Mouse (Mus musculus) spleen, embryonic (tissue): ENCODE results near the gene Ttc28.

Source experiments
- CTCF ChIA-PET: fragments of 350-600 bp; sonication (Branson Sonifier 250); formaldehyde crosslinking; loops from one replicate; lab custom pipeline; 2022; lab: Charles Lee

Gene Ttc28

GRCm38 (mm10) chr5:111125746-111126145 is 246.1 kb downstream of the Ttc28 start:
- CTCF ChIA-PET, result interaction anchor here (0.5 kb wide), 1 partner anchor 207 kb away, joined by 3 read pairs; no protein-coding TSS in a partner anchor

- CTCF ChIA-PET, result interaction anchor here (0.6 kb wide), 1 partner anchor 1652 kb away, joined by 3 read pairs; no protein-coding TSS in a partner anchor
Measured at GRCm38 (mm10) chr5:111127786-111128185, 248.2 kb downstream of the Ttc28 start.

- CTCF ChIA-PET, result no interaction called here
Measured at GRCm38 (mm10) chr5:111130121-111130520, 250.5 kb downstream of the Ttc28 start.

- CTCF ChIA-PET, result no interaction called here
Measured at GRCm38 (mm10) chr5:111131561-111131960, 252.0 kb downstream of the Ttc28 start.

- CTCF ChIA-PET, result no interaction called here
Measured at GRCm38 (mm10) chr5:111133150-111133549, 253.5 kb downstream of the Ttc28 start.

- CTCF ChIA-PET, result no interaction called here
Measured at GRCm38 (mm10) chr5:111133754-111134153, 254.2 kb downstream of the Ttc28 start.

- CTCF ChIA-PET, result interaction anchor here (0.6 to 0.7 kb wide), 2 partner anchors 42 to 120 kb away, joined by 5 to 9 read pairs; no protein-coding TSS in a partner anchor
Measured at GRCm38 (mm10) chr5:111137283-111137682, 257.7 kb downstream of the Ttc28 start.

GRCm38 (mm10) chr5:111137742-111138141 is 258.1 kb downstream of the Ttc28 start:
- CTCF ChIA-PET, result no interaction called here

- CTCF ChIA-PET, result no interaction called here
Measured at GRCm38 (mm10) chr5:111138239-111138833, 258.7 kb downstream of the Ttc28 start.

GRCm38 (mm10) chr5:111138927-111139565 is 259.4 kb downstream of the Ttc28 start:
- CTCF ChIA-PET, result no interaction called here

GRCm38 (mm10) chr5:111139622-111140021 is 260.0 kb downstream of the Ttc28 start:
- CTCF ChIA-PET, result no interaction called here

GRCm38 (mm10) chr5:111141139-111141885 is 261.7 kb downstream of the Ttc28 start:
- CTCF ChIA-PET, result no interaction called here

GRCm38 (mm10) chr5:111142837-111143236 is 263.2 kb downstream of the Ttc28 start:
- CTCF ChIA-PET, result interaction anchor here (0.5 to 0.7 kb wide), 2 partner anchors 34 to 1258 kb away, joined by 3 to 5 read pairs; no protein-coding TSS in a partner anchor

GRCm38 (mm10) chr5:111144411-111144810 is 264.8 kb downstream of the Ttc28 start:
- CTCF ChIA-PET, result no interaction called here

GRCm38 (mm10) chr5:111150581-111150980 is 271.0 kb downstream of the Ttc28 start:
- CTCF ChIA-PET, result no interaction called here

- CTCF ChIA-PET, result no interaction called here
Measured at GRCm38 (mm10) chr5:111151882-111152759, 272.5 kb downstream of the Ttc28 start.

- CTCF ChIA-PET, result no interaction called here
Measured at GRCm38 (mm10) chr5:111154586-111154985, 275.0 kb downstream of the Ttc28 start.

- CTCF ChIA-PET, result no interaction called here
Measured at GRCm38 (mm10) chr5:111155271-111155670, 275.7 kb downstream of the Ttc28 start.

- CTCF ChIA-PET, result no interaction called here
Measured at GRCm38 (mm10) chr5:111155928-111156327, 276.3 kb downstream of the Ttc28 start.

GRCm38 (mm10) chr5:111158266-111158665 is 278.7 kb downstream of the Ttc28 start:
- CTCF ChIA-PET, result no interaction called here

GRCm38 (mm10) chr5:111159628-111160321 is 280.2 kb downstream of the Ttc28 start:
- CTCF ChIA-PET, result no interaction called here
